Mouse (Mus musculus) small intestine, adult 2 months (tissue): Measurements from ENCODE around the gene Abcf1. TPM values are rescaled to one million over a fixed set of nuclear protein-coding genes. Genes with fewer than 3 reads are reported as not detected.
A peak's percentile ranks its signal among the peaks of the same experiment; 100 is the strongest.
"Not testable (repeated sequence)": the region's sequence is repeated elsewhere in the genome, so short reads cannot be mapped to it uniquely, and the experiment has no call there.

Experiments
- H3K27ac ChIP-seq: fragments of 200-500 bp; 2 replicates; pipeline ENCODE4 v1.5.1; 2012; ENCODE audit warnings: low read depth, low read length, control low read depth, inconsistent platforms; ENCODE audit not compliant: insufficient read depth
- H3K27me3 ChIP-seq: fragments of 200-500 bp; 2 replicates; pipeline ENCODE4 v1.6.1; 2012; ENCODE audit warnings: mild to moderate bottlenecking, moderate library complexity, low read length, inconsistent platforms; ENCODE audit not compliant: control insufficient read depth, insufficient read depth
- H3K36me3 ChIP-seq: fragments of 200-500 bp; 2 replicates; pipeline ENCODE4 v1.6.1; 2012; ENCODE audit warnings: mild to moderate bottlenecking, low read length, control low read depth, inconsistent platforms; ENCODE audit not compliant: control insufficient read depth, insufficient read depth
- H3K4me1 ChIP-seq: fragments of 200-500 bp; 2 replicates; pipeline ENCODE4 v1.6.1; 2012; ENCODE audit warnings: low read length, inconsistent platforms, mixed read lengths; ENCODE audit not compliant: control insufficient read depth, insufficient read depth, insufficient read length
- H3K4me3 ChIP-seq: fragments of 200-500 bp; 2 replicates; pipeline ENCODE4 v1.5.1; 2012; ENCODE audit warnings: low read depth, mild to moderate bottlenecking, control low read depth, inconsistent platforms, low read length, moderate library complexity
- CTCF ChIP-seq: fragments of 200-500 bp; IDR thresholded peaks from 2 replicates; pipeline ENCODE4 v1.5.1; 2012; ENCODE audit warnings: low read depth, mild to moderate bottlenecking, control low read depth, inconsistent platforms, low read length, moderate library complexity, mixed read lengths; ENCODE audit not compliant: insufficient replicate concordance, insufficient read length; ENCODE audit errors: extremely low read depth
- POLR2A ChIP-seq: fragments of 200-500 bp; IDR thresholded peaks from 2 replicates; pipeline ENCODE4 v1.6.1; 2012; ENCODE audit warnings: low read depth, mild to moderate bottlenecking, control low read depth, inconsistent platforms, low read length, moderate library complexity
- WGBS: fragments of 180-500 bp; shearing (Covaris S2); methylation state at CpG from one replicate; pipeline ENCODE4 v1.1.7; 2018; 5-methylcytosine and 5-hydroxymethylcytosine counted together
- polyA plus RNA-seq: library from polyadenylated mRNA; depleted of rRNA; stranded (reverse); fragments of >200 nt; gene quantifications from 2 replicates; pipeline ENCODE4 v1.2.3, GENCODE M21; 2012; rRNA removed

Gene Abcf1
- 52.7 and 84.9 TPM in 2 replicates for polyA plus RNA-seq

DNA sequence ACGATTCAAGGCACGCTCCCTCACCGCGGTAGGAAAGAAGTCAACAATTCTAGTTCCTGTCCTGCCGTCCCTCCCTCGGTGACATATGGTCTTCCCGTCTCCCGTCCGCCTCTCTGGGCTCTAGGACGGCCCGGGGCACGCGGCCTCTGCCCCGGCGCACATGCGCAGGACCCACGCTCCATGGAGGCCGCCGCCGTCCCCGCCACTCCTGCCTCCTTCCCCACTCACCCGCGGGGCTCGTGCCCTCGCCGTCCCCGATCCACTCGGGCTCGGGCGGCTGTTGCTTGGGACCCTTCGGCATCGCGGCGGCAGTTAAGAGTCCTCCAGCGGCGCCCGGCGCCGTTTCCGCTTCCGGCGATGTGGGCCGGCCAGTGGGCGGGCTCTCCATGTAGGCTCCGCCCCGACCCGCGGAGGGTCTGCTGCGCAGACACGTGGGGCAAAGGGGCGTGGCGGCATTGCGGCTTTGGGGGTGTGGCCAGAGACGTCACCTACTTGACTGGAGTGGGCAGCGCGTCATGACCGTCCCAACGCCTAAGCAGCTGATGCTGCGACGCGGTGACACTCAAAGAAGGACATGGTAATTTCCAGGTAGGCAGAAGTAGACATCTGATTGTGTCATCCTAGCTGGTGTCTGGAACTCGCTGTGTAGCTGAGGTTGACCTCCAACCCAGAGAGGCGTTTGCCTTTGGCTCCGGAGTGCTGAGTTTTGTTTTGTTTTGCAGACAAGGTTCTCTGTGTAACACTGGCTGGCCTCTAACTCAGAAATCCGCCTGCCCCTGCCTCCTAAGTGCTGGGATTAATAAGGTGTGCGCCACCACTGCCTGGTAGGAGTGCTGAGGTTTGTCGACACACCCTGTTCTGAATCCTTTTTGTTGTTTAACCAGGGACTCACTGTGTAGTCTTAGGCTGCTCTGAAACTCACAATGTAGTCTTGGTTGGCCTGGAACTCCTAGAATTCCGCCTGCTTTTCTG lies at the start of gene Abcf1:
TSS of gene Abcf1 (minus strand) at position 344 of the 972 bp plus-strand sequence.
- no peaks in the 10 kb centered on the region for H3K27me3 ChIP-seq
- H3K36me3 ChIP-seq: peaks cover 10% of the 10 kb centered on the region
- H3K4me1 ChIP-seq: peaks cover 10% of the 10 kb centered on the region; the same call in 1 of the 2 replicates
- peak within 1 kb of the TSS; percentile 87 for H3K27ac ChIP-seq
- H3K4me3 ChIP-seq: peak within 1 kb of the TSS; percentile 85
- WGBS: under 1% methylated on average over 68 of the region's 68 CpGs
- TF ChIP-seq CTCF (no peak), POLR2A (peak; percentile 65)

DNA sequence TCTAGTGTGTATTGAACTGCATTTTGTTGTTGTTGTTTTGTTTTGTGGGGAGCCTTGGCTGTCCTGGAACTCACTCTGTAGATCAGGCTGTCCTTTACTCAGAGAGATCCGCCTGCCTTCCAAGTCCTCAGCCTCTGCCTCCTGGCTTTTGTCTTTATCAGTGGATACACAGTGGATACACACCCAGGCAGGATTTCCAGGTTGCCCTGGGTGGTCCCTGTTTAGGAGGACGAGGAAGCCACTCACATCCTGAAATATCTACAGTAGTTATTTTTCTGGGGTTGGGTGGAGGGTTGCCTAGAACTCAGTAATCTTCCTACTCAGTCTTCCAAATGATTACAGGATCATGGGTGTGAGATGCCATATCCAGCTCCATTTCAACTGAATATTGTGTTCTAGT lies 49.4 kb upstream of the Abcf1 start:
- WGBS: 66% methylated on average over 2 of the region's 2 CpGs
- Histone ChIP-seq H3K36me3 (peaks cover 24% of the 10 kb centered on the region), H3K27ac (no peak overlapping the region)

DNA sequence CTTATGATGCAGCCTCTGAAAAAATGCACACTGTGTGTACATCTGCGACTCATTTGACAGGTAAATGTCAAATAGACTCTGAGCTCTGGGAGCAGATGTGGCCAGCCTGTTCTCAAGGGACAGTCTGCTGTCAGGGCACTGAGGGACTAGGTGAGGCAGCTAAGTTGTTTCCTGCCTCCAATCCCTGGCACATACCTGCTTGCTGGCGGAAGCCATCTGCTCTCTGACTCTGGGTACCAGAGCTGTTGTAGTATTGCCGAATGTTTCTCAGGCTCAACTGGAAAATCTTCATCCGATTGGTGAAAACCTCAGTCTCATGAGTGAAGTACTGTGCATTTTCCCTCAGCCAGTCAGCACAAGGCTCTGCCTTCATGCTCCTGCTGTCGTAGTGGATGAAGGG lies 47.5 kb upstream of the Abcf1 start:
- TF ChIP-seq POLR2A (no peak), CTCF (no peak)
- WGBS: 90% methylated on average over 5 of the region's 5 CpGs
- Histone ChIP-seq H3K36me3 (peaks cover 24% of the 10 kb centered on the region), H3K27me3 (no peaks in the 10 kb centered on the region), H3K4me1 (peaks cover 8% of the 10 kb centered on the region; the same call in 1 of the 2 replicates), H3K27ac (no peak overlapping the region), H3K4me3 (no peak overlapping the region)

More for the DNA sequence above, 49.4 kb upstream of the Abcf1 start:
- Histone ChIP-seq H3K4me1 (peaks cover 19% of the 10 kb centered on the region), H3K27me3 (no peaks in the 10 kb centered on the region), H3K4me3 (no peak overlapping the region)
- TF ChIP-seq CTCF (no peak), POLR2A (no peak)

DNA sequence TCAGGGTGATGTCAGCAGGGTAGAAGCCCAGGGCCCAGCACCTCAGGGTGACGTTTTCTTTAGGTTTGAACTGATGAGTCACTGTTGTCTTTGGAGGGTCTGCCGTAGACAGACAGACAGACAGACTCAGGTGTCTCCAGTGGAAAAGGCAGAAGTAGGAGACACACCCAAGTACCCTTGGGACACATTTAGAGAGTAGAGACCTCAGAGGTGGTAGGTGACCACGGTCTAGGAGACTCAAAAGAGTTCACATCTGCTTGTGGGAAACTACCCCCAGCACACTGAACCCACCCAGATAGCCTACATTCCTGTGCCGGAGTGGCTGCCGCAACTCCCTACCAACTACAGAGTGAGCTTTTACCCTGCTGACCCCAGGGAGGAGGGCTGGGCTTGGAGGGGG lies 45.4 kb upstream of the Abcf1 start:
- H3K27me3 ChIP-seq: no peaks in the 10 kb centered on the region
- H3K4me1 ChIP-seq: no peaks in the 10 kb centered on the region
- no peak overlapping the region for H3K4me3 ChIP-seq
- no peak overlapping the region for H3K27ac ChIP-seq
- H3K36me3 ChIP-seq: peaks cover 24% of the 10 kb centered on the region
- WGBS: 93% methylated on average over 5 of the region's 5 CpGs
- TF ChIP-seq CTCF: no peak

DNA sequence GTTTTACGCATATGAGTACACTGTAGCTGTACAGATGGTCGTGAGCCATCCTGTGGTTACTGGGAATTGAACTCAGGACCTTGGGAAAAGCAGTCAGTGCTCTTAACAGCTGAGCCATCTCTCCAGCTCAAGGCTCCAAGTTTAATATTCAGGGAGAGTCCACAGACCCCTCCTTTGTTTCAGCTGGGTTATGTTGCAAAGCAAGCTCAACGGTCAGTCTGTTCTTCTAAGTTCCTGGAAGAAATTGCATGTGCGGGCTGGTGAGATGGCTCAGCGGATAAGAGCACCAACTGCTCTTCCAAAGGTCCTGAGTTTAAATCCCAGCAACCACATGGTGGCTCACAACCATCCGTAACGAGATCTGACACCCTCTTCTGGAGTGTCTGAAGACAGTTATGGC lies 34.8 kb upstream of the Abcf1 start:
- not testable (repeated sequence) for H3K4me3 ChIP-seq, H3K27ac ChIP-seq, H3K36me3 ChIP-seq, H3K27me3 ChIP-seq, H3K4me1 ChIP-seq
- 83% methylated on average over 7 of the region's 7 CpGs for WGBS

DNA sequence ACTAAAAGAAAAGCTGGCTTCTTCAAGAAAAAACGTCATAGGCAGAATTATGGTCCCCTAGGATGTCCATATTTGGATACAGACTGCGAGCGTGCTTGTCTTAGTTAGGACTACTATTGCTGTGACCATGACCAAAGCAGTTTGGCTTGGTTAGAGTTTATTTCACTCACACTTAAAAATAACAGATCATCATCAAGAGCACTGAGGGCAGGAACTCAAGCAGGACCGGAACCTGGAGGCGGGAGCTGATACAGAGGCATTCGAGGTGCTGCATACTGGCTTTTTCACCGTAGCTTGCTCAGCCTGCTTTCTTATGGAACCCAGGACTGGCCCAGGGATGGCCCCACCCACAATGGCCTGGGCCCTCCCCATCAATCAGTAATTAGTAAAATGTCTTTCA lies 33.8 kb upstream of the Abcf1 start:
- Histone ChIP-seq H3K4me1 (peaks cover 6% of the 10 kb centered on the region; the same call in 1 of the 2 replicates), H3K4me3 (no peak overlapping the region), H3K27me3 (no peaks in the 10 kb centered on the region), H3K27ac (no peak overlapping the region), H3K36me3 (peaks cover 9% of the 10 kb centered on the region)
- TF ChIP-seq CTCF: no peak
- TF ChIP-seq POLR2A: no peak
- WGBS: 92% methylated on average over 7 of the region's 7 CpGs

DNA sequence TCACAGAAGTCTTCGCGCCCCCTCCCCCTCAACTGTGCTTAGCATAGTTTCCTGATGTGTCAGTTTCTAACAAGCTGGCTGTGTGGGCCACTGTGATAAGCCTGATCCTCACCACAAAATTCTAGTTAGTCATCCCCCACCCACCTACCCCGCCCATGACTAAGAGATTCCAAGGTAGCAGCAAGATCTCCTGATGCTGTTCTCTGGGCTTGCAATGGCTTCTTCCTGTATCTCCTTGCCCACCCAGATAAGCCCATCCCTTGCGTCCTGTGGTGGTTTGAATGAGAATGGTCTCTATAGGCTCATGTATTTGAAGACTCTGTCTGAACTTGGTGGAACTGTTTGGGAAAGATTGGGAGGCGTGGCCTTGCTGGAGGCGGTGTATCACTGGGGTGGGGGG lies 32.4 kb upstream of the Abcf1 start:
- no peak for TF ChIP-seq POLR2A
- TF ChIP-seq CTCF: no peak
- Histone ChIP-seq H3K27me3 (no peaks in the 10 kb centered on the region), H3K27ac (no peak overlapping the region), H3K4me1 (peaks cover 8% of the 10 kb centered on the region), H3K4me3 (no peak overlapping the region), H3K36me3 (peaks cover 9% of the 10 kb centered on the region)
- 94% methylated on average over 6 of the region's 6 CpGs for WGBS
